Mouse (Mus musculus) CH12.LX (cell line): ENCODE measurements around the gene Phf5a. TPM values are rescaled to one million over a fixed set of nuclear protein-coding genes. Genes with fewer than 3 reads are reported as not detected.

Experiments used
- DNase-seq: peaks from one replicate; pipeline ENCODE4 v3.0.0-alpha.2; 2013; ENCODE audit errors: extremely low read depth
- H3K27ac ChIP-seq: 2 replicates; pipeline ENCODE4 v1.5.1; 2012; ENCODE audit warnings: low read depth, mild to moderate bottlenecking, control low read depth, moderate library complexity; ENCODE audit not compliant: insufficient read depth
- H3K27me3 ChIP-seq: replicated peaks from 2 replicates; pipeline ENCODE3; 2012; ENCODE audit warnings: inconsistent platforms
- H3K36me3 ChIP-seq, 2 experiments: replicated peaks in 1 of 2; 2 replicates each; pipeline versions ENCODE3 to v1.6.1; 2012; ENCODE audit warnings: inconsistent platforms in 1 of 2, low read length in 1 of 2, mild to moderate bottlenecking in 1 of 2, mixed read lengths in 1 of 2, moderate library complexity in 1 of 2; ENCODE audit not compliant: control insufficient read depth in 1 of 2, insufficient read depth in 1 of 2
- H3K4me1 ChIP-seq, 2 experiments: 2 replicates each; pipeline ENCODE4 v1.6.1; 2012; ENCODE audit warnings: inconsistent platforms in 1 of 2, moderate library complexity in 1 of 2; ENCODE audit not compliant: insufficient read depth in 2 of 2, control insufficient read depth in 1 of 2
- H3K4me2 ChIP-seq: 2 replicates; pipeline ENCODE4 v1.6.1; 2012; ENCODE audit warnings: low read depth, mild to moderate bottlenecking, control low read depth; ENCODE audit not compliant: poor library complexity, insufficient read depth, severe bottlenecking
- H3K4me3 ChIP-seq, 3 experiments: fragments of 150-350 bp in 1 of 3; sonication (generic) in 1 of 3; replicated peaks in 1 of 3; 2 replicates each; pipeline versions ENCODE3 to v1.5.1; 2011 to 2012; ENCODE audit warnings: low read depth in 2 of 3, low read length in 2 of 3, mild to moderate bottlenecking in 2 of 3, moderate library complexity in 2 of 3, control low read depth in 1 of 3, improper control_type of control experiment in 1 of 3, inconsistent platforms in 1 of 3, mixed read lengths in 1 of 3; ENCODE audit not compliant: poor library complexity in 1 of 3
- H3K79me2 ChIP-seq: replicated peaks from 2 replicates; pipeline ENCODE4 v1.6.1; 2012; ENCODE audit warnings: mild to moderate bottlenecking, moderate library complexity; ENCODE audit not compliant: control insufficient read depth, poor library complexity, insufficient read depth, severe bottlenecking; ENCODE audit errors: extremely low read depth
- H3K9ac ChIP-seq: 2 replicates; pipeline ENCODE4 v1.6.1; 2012; ENCODE audit warnings: low read depth, mild to moderate bottlenecking, control low read depth, moderate library complexity; ENCODE audit not compliant: insufficient read depth
- H3K9me3 ChIP-seq: replicated peaks from 2 replicates; pipeline ENCODE3; 2012; ENCODE audit warnings: low read length, inconsistent platforms, mixed read lengths
- CHD1 ChIP-seq: IDR thresholded peaks from 2 replicates; pipeline ENCODE4 v1.6.1; 2012; ENCODE audit warnings: low read depth, low read length, improper control_type of control experiment, inconsistent platforms
- CHD2 ChIP-seq: IDR thresholded peaks from 2 replicates; pipeline ENCODE4 v1.6.1; 2011; ENCODE audit warnings: low read length, improper control_type of control experiment
- CTCF ChIP-seq, 2 experiments: IDR thresholded peaks in 1 of 2; conservative IDR thresholded peaks in 1 of 2; 2 replicates each; pipeline ENCODE4 v1.5.1; 2011 to 2012; ENCODE audit warnings: low read depth in 2 of 2, low read length in 2 of 2, improper control_type of control experiment in 1 of 2, inconsistent platforms in 1 of 2, mild to moderate bottlenecking in 1 of 2, moderate library complexity in 1 of 2
- GABPA ChIP-seq: IDR thresholded peaks from 2 replicates; pipeline ENCODE4 v1.6.1; 2012; ENCODE audit warnings: low read depth, low read length, improper control_type of control experiment, inconsistent platforms; ENCODE audit not compliant: insufficient replicate concordance
- HCFC1 ChIP-seq: IDR thresholded peaks from 2 replicates; pipeline ENCODE4 v1.6.1; 2012; ENCODE audit warnings: low read depth, mild to moderate bottlenecking, inconsistent platforms, low read length, improper control_type of control experiment
- JUND ChIP-seq: conservative IDR thresholded peaks from 2 replicates; pipeline ENCODE4 v1.6.1; 2011; ENCODE audit warnings: low read depth, low read length, improper control_type of control experiment
- KAT2A ChIP-seq: IDR thresholded peaks from 2 replicates; pipeline ENCODE4 v1.6.1; 2012; ENCODE audit warnings: low read length, improper control_type of control experiment, inconsistent platforms; ENCODE audit not compliant: insufficient replicate concordance
- MAZ ChIP-seq: IDR thresholded peaks from 2 replicates; pipeline ENCODE4 v1.6.1; 2012; ENCODE audit warnings: low read depth, mild to moderate bottlenecking, inconsistent platforms, low read length, improper control_type of control experiment, moderate library complexity
- MEF2A ChIP-seq: IDR thresholded peaks from 2 replicates; pipeline ENCODE4 v1.6.1; 2014; ENCODE audit warnings: low read depth, mild to moderate bottlenecking, inconsistent platforms, low read length, improper control_type of control experiment, borderline replicate concordance
- MXI1 ChIP-seq: IDR thresholded peaks from 2 replicates; pipeline ENCODE4 v1.6.1; 2011; ENCODE audit warnings: mild to moderate bottlenecking, low read depth, low read length, improper control_type of control experiment
- MYC ChIP-seq: IDR thresholded peaks from 2 replicates; pipeline ENCODE4 v1.6.1; 2011; ENCODE audit warnings: low read depth, mild to moderate bottlenecking, improper control_type of control experiment, low read length
- NRF1 ChIP-seq: IDR thresholded peaks from 2 replicates; pipeline ENCODE4 v1.6.1; 2014; ENCODE audit warnings: low read depth, mild to moderate bottlenecking, inconsistent platforms, low read length, improper control_type of control experiment, moderate library complexity
- POLR2A ChIP-seq: IDR thresholded peaks from 2 replicates; pipeline ENCODE4 v1.6.1; 2011; ENCODE audit warnings: low read depth, mild to moderate bottlenecking, improper control_type of control experiment, low read length
- POLR2AphosphoS2 ChIP-seq: IDR thresholded peaks from 2 replicates; pipeline ENCODE4 v1.6.1; 2011; ENCODE audit warnings: low read depth, low read length, improper control_type of control experiment
- RAD21 ChIP-seq: IDR thresholded peaks from 2 replicates; pipeline ENCODE4 v1.6.1; 2011; ENCODE audit warnings: low read depth, mild to moderate bottlenecking, low read length, improper control_type of control experiment, moderate library complexity
- SIN3A ChIP-seq: IDR thresholded peaks from 2 replicates; pipeline ENCODE4 v1.6.1; 2012; ENCODE audit warnings: low read length, improper control_type of control experiment, inconsistent platforms
- SMC3 ChIP-seq: IDR thresholded peaks from 2 replicates; pipeline ENCODE4 v1.6.1; 2011; ENCODE audit warnings: low read depth, low read length, improper control_type of control experiment
- TCF12 ChIP-seq: IDR thresholded peaks from 2 replicates; pipeline ENCODE4 v1.6.1; 2014; ENCODE audit warnings: low read depth, mild to moderate bottlenecking, inconsistent platforms, low read length, improper control_type of control experiment
- UBTF ChIP-seq: IDR thresholded peaks from 2 replicates; pipeline ENCODE4 v1.6.1; 2012; ENCODE audit warnings: low read depth, mild to moderate bottlenecking, inconsistent platforms, low read length, improper control_type of control experiment, moderate library complexity
- USF1 ChIP-seq: IDR thresholded peaks from 2 replicates; pipeline ENCODE4 v1.6.1; 2014; ENCODE audit warnings: low read depth, mild to moderate bottlenecking, inconsistent platforms, low read length, improper control_type of control experiment
- ZMIZ1 ChIP-seq: IDR thresholded peaks from 2 replicates; pipeline ENCODE4 v1.6.1; 2012; ENCODE audit warnings: low read depth, mild to moderate bottlenecking, inconsistent platforms, low read length, improper control_type of control experiment
- ZNF384 ChIP-seq: IDR thresholded peaks from 2 replicates; pipeline ENCODE4 v1.6.1; 2012; ENCODE audit warnings: low read depth, low read length, improper control_type of control experiment, inconsistent platforms
- dilution Hi-C: fragments of 300-500 bp; cut with MboI; formaldehyde crosslinking; loops from 2 replicates; pipeline ENCODE4 v1.14.3; 2020; ENCODE audit warnings: low sequenced_read_pairs; ENCODE audit not compliant: extremely low pct_unique_long_range_greater_than_20kb, extremely low pct_ligation_motif_present
- in situ Hi-C: fragments of 300-500 bp; cut with MboI; formaldehyde crosslinking; loops from 3 replicates; pipeline ENCODE4 v1.14.3; 2019; ENCODE audit warnings: low sequenced_read_pairs, low pct_ligation_motif_present, low pct_unique_long_range_greater_than_20kb, mixed read lengths
- polyA plus RNA-seq: library from polyadenylated mRNA; unstranded; fragments of >175 nt; gene quantifications from 2 replicates; pipeline ENCODE4 v1.2.1, GENCODE M21; 2012; ENCODE audit warnings: low read depth; ENCODE audit not compliant: insufficient read length
- total RNA-seq, 2 experiments: library from RNA; depleted of rRNA; stranded (reverse); fragments of 300-350 nt in 1 of 2; fragments of >200 nt in 1 of 2; gene quantifications; 2 replicates each; pipeline ENCODE4 v1.2.3; 2012 to 2014

Gene Phf5a
- total and polyA plus RNA-seq, 3 experiments: 86.3 to 177 (median 116) TPM

GRCm38 (mm10) chr15:81907953-81908352 is 36.2 kb upstream of the Phf5a start:
- H3K79me2 ChIP-seq: no peaks in the 10 kb centered on the region
- no peaks in the 10 kb centered on the region for H3K9me3 ChIP-seq
- H3K27me3 ChIP-seq: no peaks in the 10 kb centered on the region
- dilution Hi-C loops (no loop called here), in situ Hi-C loops (loop anchor here (25.0 kb wide), 1 partner anchor 196 kb away; no protein-coding TSS in a partner anchor)
- peaks cover 78 to 94% of the 10 kb centered on the region in 2 experiments for H3K36me3 ChIP-seq
- H3K4me2 ChIP-seq: no peak overlapping the region
- H3K27ac ChIP-seq: no peak overlapping the region
- no peak for DNase-seq
- H3K4me3 ChIP-seq: no peak overlapping the region
- peaks cover 0 to 7% of the 10 kb centered on the region in 2 experiments; a peak in 2 of 4 replicates for H3K4me1 ChIP-seq
- no peak overlapping the region for H3K9ac ChIP-seq
- TF ChIP-seq UBTF: no peak
- TF ChIP-seq POLR2A: no peak
- TF ChIP-seq ZNF384: no peak
- TF ChIP-seq NRF1: no peak
- TF ChIP-seq MYC: no peak
- TF ChIP-seq ZMIZ1: no peak
- TF ChIP-seq MEF2A: no peak
- TF ChIP-seq CHD2: no peak
- TF ChIP-seq CTCF (conservative IDR thresholded peaks at IDR 0.05 in 1 of 2, IDR thresholded peaks at IDR 0.05 in 1 of 2; ENCODE audit: low read depth in 2 of 2, low read length in 2 of 2): no peak
- no peak for TF ChIP-seq TCF12
- TF ChIP-seq POLR2AphosphoS2: no peak
- TF ChIP-seq USF1: no peak
- no peak for TF ChIP-seq JUND
- no peak for TF ChIP-seq KAT2A
- TF ChIP-seq SIN3A: no peak
- TF ChIP-seq RAD21: no peak
- no peak for TF ChIP-seq MXI1
- TF ChIP-seq HCFC1: no peak

- H3K27ac ChIP-seq: no peak overlapping the region
- no peaks in the 10 kb centered on the region for H3K9me3 ChIP-seq
- in situ Hi-C loops: loop anchor here (5.0 to 25.0 kb wide), 2 partner anchors 73 to 193 kb away; no protein-coding TSS in a partner anchor
- H3K27me3 ChIP-seq: no peaks in the 10 kb centered on the region
- dilution Hi-C loops: no loop called here
- TF ChIP-seq MAZ: no peak
- TF ChIP-seq GABPA: no peak
- TF ChIP-seq CTCF (conservative IDR thresholded peaks at IDR 0.05 in 1 of 2, IDR thresholded peaks at IDR 0.05 in 1 of 2; ENCODE audit: low read depth in 2 of 2, low read length in 2 of 2): peak; percentile 82 to 90
- TF ChIP-seq SMC3: peak; percentile 66
- no peak for TF ChIP-seq CHD1
- no peak for TF ChIP-seq ZNF384
- TF ChIP-seq RAD21: peak; percentile 77
- H3K4me2 ChIP-seq: no peak overlapping the region
- H3K9ac ChIP-seq: no peak overlapping the region
- H3K4me3 ChIP-seq: no peak overlapping the region
- H3K4me1 ChIP-seq: peaks cover 0 to 7% of the 10 kb centered on the region in 2 experiments; a peak in 2 of 4 replicates
- DNase-seq: peak; percentile 76
- no peaks in the 10 kb centered on the region for H3K79me2 ChIP-seq
- H3K36me3 ChIP-seq: peaks cover 83 to 97% of the 10 kb centered on the region in 2 experiments
Measured at GRCm38 (mm10) chr15:81904939-81905338, 33.2 kb upstream of the Phf5a start.
